Mouse (Mus musculus): ENCODE results near the gene Pear1. TPM values are rescaled to one million over a fixed set of nuclear protein-coding genes. Genes with fewer than 3 reads are reported as not detected.
A peak's percentile ranks its signal among the peaks of the same experiment; 100 is the strongest.

The Pear1 gene
- total RNA-seq, 2 experiments from 2014 or later, result 7.1 to 11.6 TPM

DNA sequence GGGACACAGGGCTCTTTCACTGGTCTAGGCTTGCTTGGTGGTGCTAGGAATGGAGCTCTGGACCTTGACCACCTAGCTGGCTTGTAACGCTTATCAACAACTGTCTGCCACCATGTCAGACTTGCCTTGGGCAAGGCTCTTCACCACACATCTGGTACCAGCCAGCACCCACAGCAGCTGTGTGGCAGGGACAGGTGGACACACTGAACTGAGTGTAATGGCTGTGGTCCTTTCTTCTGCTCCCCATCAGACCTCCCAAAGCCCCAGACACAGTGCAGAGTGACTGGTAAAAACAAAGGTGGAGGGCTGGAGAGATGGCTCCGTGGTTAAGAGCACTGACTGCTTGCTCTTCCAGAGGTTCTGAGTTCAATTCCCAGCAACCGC is 57.8 kb downstream of the Pear1 start:
- DNase-seq (ENCODE audit: low spot score in 2 of 2), result no peak

DNA sequence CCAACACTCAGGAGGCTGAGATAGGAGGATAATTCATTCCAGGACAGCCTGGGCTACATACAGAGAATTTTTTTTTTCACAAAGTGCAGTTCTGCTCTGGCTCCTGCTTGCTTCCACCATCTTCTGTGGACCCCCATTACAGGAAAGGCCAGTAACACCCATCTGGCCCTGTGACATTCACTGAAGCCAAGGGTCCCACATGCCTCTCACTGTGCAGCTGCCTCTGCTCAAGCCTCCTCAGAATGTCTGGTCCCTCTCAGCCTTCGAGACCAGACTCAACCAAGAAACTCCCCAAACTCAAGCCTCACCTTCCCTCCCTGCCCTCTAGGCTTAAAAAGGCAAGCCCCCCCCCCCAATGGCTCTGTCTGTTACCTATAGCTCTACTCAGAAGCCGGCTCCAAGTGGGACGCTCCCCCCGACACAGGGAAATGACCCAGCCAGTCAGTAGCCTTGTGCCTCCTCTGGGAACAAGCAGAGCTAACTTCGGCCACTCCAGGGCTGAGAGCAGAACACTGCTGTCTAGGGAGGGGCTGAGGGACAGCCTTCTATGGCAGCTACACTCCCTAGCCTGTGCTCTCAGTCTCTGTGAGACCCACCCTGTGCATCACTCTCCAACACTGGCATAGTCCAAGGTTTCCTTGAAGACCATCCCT is 58.3 kb downstream of the Pear1 start:
- no peak for DNase-seq (ENCODE audit: low spot score in 2 of 2)

DNA sequence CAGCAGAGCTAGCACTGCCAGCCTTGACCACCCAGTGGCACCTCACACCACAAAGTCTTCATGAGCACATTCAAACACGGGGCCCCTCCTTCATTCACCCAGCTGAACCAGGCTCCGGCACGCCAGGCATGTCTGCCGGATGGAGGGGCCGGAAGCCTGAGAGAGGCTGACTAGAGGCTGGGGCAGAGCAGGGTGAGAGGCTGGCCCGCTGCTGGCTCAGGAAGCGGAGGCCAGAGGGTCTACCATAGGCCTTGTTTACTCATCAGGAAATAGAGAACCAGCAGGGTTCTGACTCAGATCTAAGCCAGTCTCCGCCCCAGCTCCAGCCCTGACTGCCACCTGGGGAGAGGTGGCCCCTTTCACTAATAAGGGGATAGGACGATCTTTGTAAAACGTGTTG is 59.0 kb downstream of the Pear1 start:
- DNase-seq (ENCODE audit: low spot score in 2 of 2), result no peak

DNA sequence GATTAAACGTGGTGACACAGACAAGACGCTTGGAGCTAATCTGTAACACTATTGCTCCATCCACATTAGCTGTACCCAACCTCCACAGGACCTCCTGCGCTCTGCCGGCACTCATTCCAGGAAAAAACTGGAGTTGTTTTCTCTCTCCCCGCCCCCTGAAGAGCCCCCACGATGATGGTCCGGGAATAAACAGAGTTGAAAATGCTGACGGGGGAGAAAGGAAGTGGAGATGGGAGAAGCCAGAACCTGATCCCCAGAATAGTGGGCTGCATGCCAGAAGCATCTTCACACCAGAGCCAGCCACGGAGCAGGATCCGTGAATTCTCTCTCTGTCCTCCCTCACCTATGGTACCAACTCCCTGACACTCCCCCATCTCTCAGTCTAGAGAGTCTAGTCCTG is 59.6 kb downstream of the Pear1 start:
- peak in 1 of 2 experiments; percentile 60 for DNase-seq (ENCODE audit: low spot score in 2 of 2)

DNA sequence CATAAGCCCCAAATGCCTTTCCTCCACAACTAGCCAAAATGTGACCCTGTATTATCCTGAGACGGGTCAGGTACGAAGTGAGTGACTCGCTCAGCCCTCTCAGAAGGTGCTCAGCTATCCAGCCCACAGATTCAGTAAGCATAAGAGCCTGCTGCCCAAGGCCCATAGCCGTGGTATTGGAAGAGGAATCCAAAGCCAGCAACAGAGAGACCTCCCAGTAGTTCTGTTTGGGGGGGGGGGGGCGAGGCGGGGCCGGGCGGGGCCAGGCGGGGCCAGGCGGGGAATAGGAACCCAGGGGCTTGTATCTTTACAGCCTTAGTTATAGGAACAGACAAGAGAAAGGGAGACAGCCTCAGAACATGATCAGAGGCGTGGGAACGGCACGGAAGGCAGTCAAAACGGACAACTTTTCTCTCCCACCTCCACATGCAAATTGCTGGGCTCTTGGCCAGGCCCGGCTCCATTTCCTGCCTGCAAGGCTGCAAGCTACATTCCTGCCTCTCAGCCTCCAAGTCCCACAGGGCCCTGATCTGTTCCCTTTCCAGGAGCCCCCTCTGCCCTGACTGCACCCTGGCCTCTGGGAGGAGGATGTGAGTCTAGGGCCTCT is 60.3 kb downstream of the Pear1 start:
- DNase-seq (ENCODE audit: low spot score in 2 of 2), result peak; percentile 85 to 92

DNA sequence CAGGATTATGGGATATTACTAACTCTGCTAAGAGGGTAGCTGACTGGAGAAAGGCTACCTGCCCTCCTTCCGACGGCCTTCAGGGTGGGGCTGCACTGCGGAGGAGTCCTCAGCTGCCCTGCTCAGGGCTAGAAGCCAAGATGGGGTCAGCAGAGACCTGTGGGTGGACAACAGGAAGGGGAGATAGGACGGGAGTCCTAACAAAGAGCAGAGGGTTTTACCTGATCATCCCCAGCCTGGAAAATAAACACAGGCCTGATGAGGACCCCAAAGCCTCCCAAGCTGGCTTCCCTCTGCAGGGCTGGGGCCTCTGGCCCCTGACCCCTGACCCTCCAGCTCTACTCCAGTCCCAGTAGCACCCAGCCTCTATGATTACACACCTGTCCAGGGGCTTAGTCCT is 60.9 kb downstream of the Pear1 start:
- no peak for DNase-seq (ENCODE audit: low spot score in 2 of 2)

DNA sequence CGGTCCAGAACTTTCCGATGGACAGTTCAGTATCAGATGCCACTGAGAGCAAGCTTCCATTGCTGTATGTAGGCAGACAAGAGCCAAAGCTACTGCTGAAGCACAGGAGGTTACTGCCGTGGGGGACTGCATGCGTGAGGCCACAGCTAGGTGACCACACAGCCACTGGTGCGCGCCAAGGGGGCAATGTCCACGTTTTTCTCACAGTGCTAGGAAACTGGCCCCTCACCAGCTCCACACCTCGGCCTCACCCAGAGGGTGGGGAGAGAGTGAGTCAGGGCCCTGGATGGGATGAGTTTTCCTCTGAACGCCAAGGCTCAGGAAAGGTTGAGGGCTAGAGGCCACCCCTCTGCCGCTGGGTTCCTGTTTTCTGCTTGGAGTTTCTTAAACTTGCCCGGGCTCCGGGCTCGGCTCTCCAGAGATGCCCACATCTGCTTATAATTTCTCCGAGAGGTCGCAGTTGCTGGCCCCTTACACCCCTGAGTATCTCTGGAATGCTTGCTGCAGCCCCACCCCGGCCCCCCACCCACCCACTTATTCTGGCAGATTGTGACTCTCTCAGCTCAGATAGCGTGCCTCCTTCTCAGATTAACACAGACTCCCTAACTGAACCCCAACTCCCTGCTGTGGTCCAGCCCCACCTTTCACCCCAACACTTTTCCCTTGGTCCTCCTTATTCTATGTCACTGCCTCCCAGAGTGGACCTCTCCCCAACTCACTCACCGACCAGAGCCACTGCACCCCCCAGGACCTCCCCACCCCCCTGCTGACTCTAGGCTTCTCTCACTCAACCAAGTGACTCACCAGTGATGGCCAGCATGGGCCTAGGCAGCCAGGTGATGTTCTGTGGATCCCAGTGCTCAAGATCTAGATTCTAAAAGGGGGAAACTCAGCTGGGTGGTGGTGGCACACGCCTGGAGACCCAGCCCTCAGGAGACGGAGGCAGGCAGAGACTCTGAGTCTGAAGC is 62.4 kb downstream of the Pear1 start:
- DNase-seq (ENCODE audit: low spot score in 2 of 2), result no peak

DNA sequence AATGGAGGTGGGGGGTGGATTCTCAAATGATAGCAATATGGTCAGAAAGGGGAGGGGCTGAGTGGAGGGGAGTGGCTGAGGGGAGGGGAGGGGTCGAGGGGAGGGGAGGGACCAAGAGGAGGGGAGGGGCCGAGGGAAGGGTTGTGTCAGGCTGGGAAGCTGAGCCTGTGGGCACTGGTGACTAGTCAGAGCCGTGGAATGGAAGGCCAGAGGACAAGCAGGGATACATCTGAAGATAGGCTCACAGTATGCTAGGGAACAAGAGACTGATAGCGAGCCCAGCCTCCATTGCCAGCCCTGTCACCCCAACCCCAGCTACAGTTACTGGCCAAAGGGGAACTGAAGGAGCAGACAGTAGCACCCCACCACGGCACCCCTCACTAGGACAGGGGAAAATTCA is 65.5 kb downstream of the Pear1 start:
- DNase-seq (ENCODE audit: low spot score in 2 of 2), result no peak

DNA sequence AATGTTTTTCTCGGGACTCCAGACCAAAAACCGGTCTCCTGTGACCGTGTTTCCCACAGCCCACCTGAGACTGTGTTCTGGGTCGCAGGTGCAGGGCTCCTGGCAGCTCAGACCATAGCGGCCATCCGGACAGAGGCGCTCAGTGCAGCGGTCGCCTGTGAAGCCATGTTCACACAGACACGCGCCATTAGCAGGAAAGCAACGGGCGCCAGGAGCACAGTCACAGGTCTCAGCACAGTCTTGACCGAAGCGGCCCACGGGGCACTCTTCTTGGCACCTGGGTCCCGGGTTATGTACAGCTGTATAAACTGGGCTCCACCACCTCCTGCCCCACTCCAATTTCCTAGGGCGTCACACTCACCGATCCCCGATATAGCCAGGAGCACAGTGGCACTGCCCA is 67.6 kb downstream of the Pear1 start:
- no peak for DNase-seq (ENCODE audit: low spot score in 2 of 2)

DNA sequence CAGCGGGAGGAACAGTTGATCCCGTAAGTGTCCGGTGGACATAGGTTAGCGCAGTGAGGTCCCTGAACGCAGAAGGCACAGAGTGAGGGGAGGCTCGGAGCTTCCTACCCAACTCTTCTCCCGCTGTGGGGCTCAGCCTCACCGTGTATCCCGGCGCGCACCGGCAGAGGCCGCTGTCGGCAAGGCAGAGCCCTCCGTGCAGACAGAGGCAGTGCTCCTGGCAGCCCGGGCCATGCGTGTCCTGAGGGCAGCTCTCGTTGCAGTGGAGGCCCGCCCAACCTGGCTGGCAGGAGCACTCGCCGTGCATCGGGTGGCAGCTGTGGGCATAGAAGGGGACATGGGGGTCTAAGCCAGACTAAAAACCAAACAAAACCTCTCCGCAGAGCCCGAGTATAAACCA is 68.1 kb downstream of the Pear1 start:
- peak; percentile 77 to 90 for DNase-seq (ENCODE audit: low spot score in 2 of 2)

DNA sequence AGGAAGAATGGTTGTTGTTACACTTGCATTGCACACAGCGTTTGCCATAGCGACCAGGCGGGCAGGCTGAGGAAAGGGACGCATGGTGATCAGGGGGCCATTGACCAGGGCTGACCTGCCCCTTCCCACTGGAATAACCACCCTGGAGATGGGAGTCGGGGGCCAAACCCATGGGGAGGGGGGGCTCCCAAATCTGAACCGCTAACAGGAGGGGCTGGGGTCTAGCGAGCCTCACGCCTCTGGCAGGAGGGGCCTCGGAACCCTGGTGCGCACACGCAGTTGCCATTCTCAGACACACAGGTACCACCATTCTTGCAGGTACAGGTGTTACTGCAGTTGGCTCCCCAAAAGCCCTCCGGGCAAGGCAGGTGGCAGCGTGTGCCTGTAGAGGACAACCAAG is 70.3 kb downstream of the Pear1 start:
- DNase-seq (ENCODE audit: low spot score in 2 of 2), result no peak

DNA sequence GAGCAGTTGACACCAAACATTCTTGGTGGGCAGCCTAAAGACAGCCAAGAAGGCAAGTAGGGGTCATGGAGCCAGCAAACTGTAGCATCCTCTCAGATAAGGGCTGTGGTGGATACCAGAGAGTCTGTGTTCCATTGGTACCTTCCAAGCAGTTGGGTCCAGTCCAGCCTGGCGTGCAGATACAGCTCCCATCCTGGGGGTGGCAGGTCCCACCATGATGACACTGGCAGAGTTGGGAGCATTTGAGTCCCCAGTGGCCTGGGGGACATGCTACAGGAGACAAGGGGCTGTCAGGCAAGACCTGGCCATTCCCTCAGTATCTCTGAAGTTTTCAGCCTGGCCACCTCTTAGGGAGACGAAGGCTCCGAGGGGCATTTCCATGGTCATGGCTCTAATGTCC is 71.5 kb downstream of the Pear1 start:
- no peak for DNase-seq (ENCODE audit: low spot score in 2 of 2)

DNA sequence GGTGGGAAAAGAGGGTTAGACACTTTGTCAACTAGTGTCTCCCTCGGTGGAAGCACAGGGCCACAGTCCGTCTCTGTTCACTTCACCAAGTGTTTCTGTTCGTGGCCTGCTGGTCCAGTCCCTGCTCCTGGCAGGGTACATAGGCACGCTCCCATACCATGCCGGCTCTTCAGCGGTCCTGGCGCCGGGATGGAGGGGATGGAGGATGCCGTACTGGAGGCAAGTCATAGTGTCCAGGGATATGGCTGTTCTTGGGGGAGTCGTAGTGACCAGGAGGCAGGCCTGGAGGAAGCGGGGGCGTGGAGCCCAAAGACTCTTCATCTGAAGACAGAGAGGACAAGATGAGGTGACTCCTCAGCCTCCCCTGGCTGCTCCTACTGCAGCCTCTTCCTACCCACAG is 74.1 kb downstream of the Pear1 start:
- DNase-seq (ENCODE audit: low spot score in 2 of 2), result no peak

DNA sequence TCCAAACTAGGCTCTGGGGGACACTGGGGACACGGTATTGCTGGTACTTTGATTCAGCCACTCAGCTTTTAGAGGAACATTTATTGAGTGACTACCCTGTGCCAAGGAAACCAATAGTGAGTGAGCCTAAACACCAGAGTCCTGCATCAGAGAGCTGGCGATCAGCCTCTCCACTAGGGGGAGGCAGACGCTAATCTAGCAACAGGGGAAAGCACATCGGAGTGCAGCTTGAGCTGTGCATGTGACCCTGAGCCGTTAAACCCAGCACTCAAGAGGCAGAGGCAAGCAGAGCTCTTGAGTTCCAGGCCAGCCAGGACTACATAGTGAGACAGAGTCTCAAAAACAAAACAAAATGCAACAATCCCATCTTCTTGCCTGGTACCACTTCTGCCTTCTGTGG is 75.1 kb downstream of the Pear1 start:
- peak; percentile 42 to 75 for DNase-seq (ENCODE audit: low spot score in 2 of 2)

DNA sequence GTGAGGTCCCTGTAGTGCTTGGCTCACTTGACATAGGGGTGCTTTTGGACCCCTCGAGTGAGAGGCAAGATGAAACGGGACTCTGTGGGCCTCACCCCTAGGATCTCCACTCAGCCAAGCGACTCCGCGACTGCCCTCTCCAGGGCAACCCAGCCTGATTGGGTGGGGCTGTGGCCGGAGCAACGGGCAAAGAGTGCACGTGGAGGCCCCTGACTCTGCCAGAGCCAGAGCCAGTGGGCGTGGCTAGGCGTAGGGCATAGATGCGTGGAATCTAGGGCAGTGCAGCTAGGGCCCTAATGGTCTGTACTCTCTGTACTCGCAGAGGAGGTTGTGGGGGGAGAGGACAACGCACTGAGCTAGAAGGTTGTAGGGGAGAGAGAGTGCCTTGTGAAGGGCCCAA is 75.7 kb downstream of the Pear1 start, which contains the start of gene Lrrc71:
TSS of gene Lrrc71 (minus strand) at position 195 of the 400 bp plus-strand sequence.
- no peak for DNase-seq (ENCODE audit: low spot score in 2 of 2)

DNA sequence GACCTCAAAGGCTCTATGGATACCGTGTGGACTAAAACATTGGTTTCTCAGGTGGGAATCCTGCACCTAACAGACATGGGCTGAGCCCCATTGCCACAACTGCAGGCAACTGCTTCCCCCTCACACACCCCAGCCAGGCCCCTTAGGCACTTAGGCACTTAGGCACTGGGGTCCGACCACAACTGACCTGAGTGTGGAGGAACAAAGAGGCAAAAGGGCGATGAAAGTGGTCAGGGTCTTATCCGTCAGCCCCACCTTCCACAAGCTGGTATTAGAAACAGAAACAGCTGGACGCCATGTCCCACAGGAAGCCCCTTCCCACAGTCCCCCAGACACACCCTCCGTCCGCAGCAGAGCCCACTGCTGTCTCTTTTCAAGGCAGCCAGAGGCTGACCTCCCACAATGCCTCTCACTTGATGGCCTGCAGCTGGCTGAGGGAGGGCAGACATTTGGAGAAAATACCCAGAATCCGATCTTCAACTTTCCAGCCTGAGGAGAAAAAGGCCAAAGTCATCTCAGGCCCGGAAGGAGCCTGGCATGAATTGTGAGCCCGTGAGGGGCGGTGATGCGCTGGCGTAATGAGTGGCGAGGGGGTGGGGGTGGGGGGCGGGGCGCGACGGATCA is 79.0 kb downstream of the Pear1 start:
- DNase-seq (ENCODE audit: low spot score in 2 of 2), result no peak

DNA sequence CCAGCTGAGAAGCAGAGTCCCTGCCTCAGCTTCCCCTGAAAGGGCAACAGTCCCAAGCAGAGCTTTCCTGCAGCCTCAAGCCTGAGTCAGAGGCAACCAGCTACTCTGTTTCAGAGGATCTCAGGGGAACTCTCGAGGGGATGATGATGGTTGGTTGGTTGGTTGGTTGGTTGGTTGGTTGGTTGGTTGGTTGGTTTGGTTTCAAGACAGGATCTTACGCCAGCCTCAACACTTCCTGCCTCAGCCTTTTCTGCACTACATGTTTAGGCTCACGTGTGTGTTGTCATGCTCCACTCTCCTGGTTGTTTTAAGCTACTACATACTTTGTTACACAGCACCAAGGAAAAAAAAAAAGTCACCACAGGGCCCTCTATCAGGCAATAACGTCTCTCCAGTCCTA is 80.2 kb downstream of the Pear1 start:
- DNase-seq (ENCODE audit: low spot score in 2 of 2), result no peak

DNA sequence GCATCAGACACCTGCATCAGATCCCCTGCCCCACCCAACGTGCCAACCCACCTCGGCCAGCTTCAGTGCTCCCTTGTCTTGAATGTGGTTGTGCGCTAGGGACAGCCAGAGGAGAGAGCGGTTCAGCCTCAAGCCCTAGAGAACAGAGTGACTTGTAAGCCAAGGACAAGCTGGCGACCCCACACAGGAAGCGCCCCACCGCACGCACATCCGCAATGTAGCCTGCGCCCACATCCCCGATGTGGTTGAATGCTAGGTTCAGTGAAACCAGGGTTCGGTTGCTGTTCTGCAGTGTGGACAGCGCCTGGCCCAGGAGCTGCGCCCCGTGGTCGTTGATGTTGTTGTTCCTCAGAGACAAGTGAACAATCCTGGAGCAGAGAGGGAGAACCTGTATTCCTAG is 81.4 kb downstream of the Pear1 start:
- DNase-seq (ENCODE audit: low spot score in 2 of 2), result no peak

DNA sequence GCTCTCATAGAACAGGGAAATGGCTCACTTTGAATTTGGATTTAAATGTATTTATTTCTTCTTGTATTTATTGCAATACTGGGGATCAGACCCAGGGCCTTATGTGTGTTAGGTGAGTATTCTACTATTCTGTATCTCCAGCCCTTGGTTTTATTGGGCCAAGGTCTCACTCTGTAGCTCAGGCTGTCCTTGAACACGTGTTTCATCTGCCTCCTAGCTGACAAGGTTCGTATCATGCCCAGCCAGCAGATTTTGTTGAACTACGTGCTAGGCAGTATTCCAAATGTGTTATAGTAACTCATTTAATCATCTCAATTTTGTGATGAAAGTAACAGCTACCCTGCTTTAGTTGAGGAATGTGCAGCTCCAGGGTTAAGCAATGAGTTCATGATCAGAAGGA is 82.1 kb downstream of the Pear1 start:
- no peak for DNase-seq (ENCODE audit: low spot score in 2 of 2)

DNA sequence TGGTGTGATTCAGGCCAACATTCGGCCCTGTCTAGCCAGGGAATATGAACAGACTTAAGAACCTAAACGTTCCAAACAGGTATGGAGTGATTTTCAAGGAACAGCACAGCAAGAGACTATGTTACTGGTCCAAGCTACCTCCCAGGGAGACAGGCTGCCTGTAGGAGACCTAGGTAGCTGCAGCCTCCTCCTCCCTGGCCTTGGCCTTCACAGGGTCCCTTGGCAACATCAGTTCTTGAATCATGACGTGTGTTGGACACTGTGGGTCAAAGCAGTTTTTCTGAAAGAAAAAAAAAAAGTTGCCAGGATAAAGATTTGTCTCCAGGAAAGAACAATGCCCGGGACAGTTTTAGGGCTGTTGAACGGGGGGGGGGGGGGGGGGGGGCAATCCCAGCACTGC is 85.2 kb downstream of the Pear1 start:
- no peak for DNase-seq (ENCODE audit: low spot score in 2 of 2)

DNA sequence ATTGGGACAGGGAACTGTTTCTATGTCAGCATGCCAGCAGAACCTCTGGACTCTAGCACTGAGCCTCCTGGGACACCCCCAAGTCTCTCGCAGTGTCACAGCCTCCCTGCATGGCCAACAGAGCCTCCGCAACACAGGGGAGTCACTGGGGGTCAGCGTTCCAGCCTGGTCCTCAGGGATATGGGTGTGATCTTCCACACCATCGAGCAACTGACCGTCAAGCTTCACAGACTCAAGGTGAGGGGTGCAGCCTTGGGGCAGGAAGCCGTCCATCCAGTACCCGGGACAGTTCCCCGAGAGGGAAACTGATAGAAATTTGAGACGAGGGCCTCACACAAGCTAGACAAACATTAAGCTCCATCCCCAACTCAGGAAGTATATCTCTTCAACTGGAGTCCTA is 88.8 kb downstream of the Pear1 start:
- no peak for DNase-seq (ENCODE audit: low spot score in 2 of 2)

Data from layer of hippocampus, adult 18-20 months (tissue).